In the genomic region with DNA sequence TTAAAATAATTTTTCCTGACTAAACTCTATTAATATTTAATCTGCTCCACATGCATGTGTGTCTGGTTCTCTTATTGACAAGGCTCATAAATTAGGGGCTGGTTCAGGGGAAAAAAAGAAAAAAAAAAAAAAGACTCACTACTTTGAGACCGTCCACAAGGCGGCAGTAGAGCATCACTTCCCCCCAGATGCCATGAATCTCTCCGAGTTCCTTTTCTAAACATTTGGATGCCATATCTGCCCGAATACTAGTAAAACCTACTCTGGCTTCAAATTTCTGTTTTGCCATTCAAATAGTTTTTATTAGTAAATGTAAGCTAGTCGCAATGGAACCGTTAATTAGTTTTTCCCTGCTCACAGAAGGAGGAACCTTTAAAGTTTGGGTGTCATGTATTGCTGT, we compare ENCODE assay signal across 8 mouse cellular contexts.
DNase-seq lines count a peak whose midpoint lies in the region; ATAC-seq and TF ChIP-seq lines count a peak whose summit lies in the region.

No protein-coding gene starts in this region.

- WGBS in forebrain, embryonic 11.5 days = 12% methylated on average over 6 of the region's 6 CpGs
- 11% methylated on average over 6 of the region's 6 CpGs for WGBS in forebrain, embryonic 13.5 days
- WGBS in spleen, adult 2 months = 10% methylated on average over 6 of the region's 6 CpGs

- H3K27ac ChIP-seq in forebrain, embryonic 11.5 days (ENCODE audit: low read depth, low read length) = no peak overlapping the region
- no peak overlapping the region for H3K27ac ChIP-seq in forebrain, embryonic 13.5 days
- H3K27ac ChIP-seq in spleen, adult 2 months (ENCODE audit: insufficient read depth, low read length) = no peak overlapping the region

- ATAC-seq in forebrain, embryonic 11.5 days (replicated peaks; ENCODE audit: low FRiP score) = no peak
- ATAC-seq in forebrain, embryonic 13.5 days = no peak

- no peaks in the 10 kb centered on the region for H3K27me3 ChIP-seq in forebrain, embryonic 11.5 days (ENCODE audit: control insufficient read depth, insufficient read depth, low read length)
- peaks cover 11% of the 10 kb centered on the region; the same call in 1 of the 2 replicates for H3K27me3 ChIP-seq in forebrain, embryonic 13.5 days
- H3K27me3 ChIP-seq in spleen, adult 2 months (ENCODE audit: control insufficient read depth, insufficient read depth, low read length) = no peaks in the 10 kb centered on the region

- H3K4me3 ChIP-seq in forebrain, embryonic 11.5 days (ENCODE audit: low read depth, low read length) = no peak overlapping the region
- H3K4me3 ChIP-seq in forebrain, embryonic 13.5 days = no peak overlapping the region
- no peak overlapping the region for H3K4me3 ChIP-seq in spleen, adult 2 months (ENCODE audit: extremely low read depth, insufficient read depth, insufficient read length)

- no peaks in the 10 kb centered on the region for H3K9me3 ChIP-seq in forebrain, embryonic 11.5 days (ENCODE audit: control insufficient read depth, low read length)
- H3K9me3 ChIP-seq in forebrain, embryonic 13.5 days (replicated peaks) = no peaks in the 10 kb centered on the region

- TF ChIP-seq CTCF in spleen, adult 2 months (IDR thresholded peaks at IDR 0.05; ENCODE audit: extremely low read depth, insufficient read depth, insufficient read length, insufficient replicate concordance) = peak; percentile 40; the same call in 1 of the 2 replicates

- TF ChIP-seq POLR2A in spleen, adult 2 months (IDR thresholded peaks at IDR 0.05; ENCODE audit: low read depth, low read length) = no peak

- DNase-seq in forebrain, embryonic 11.5 days (ENCODE audit: low spot score) = peak; percentile 80
- peak; percentile 13 to 34 for DNase-seq in urinary bladder, adult 18-20 months (ENCODE audit: low spot score in 2 of 2)
- DNase-seq in urinary bladder, adult 2 months (ENCODE audit: low spot score) = no peak
- DNase-seq in embryo, embryonic 10.5 days (ENCODE audit: low spot score) = peak; percentile 87
- peak; percentile 75 for DNase-seq in kidney, postnatal 10 days
- peak; percentile 21 to 38 for DNase-seq in lung, adult 18-20 months
- peak; percentile 8 to 29 for DNase-seq in spleen, adult 2 months (ENCODE audit: low read depth in 1 of 2, low spot score in 2 of 2)

- no peak overlapping the region for H3K4me2 ChIP-seq in forebrain, embryonic 11.5 days (ENCODE audit: low read depth, low read length, severe bottlenecking)
- H3K4me2 ChIP-seq in forebrain, embryonic 13.5 days = no peak overlapping the region

- peaks cover 5% of the 10 kb centered on the region; the same call in 1 of the 2 replicates for H3K4me1 ChIP-seq in forebrain, embryonic 11.5 days (replicated peaks; ENCODE audit: control insufficient read depth, insufficient read depth, low read length)
- H3K4me1 ChIP-seq in forebrain, embryonic 13.5 days = peaks cover 16% of the 10 kb centered on the region
- H3K4me1 ChIP-seq in spleen, adult 2 months (ENCODE audit: control insufficient read depth, insufficient read depth, insufficient read length) = no peaks in the 10 kb centered on the region

- H3K9ac ChIP-seq in forebrain, embryonic 11.5 days (ENCODE audit: low read length) = no peak overlapping the region
- no peak overlapping the region for H3K9ac ChIP-seq in forebrain, embryonic 13.5 days

- H3K36me3 ChIP-seq in forebrain, embryonic 11.5 days (ENCODE audit: control insufficient read depth, insufficient read depth, low read length) = no peaks in the 10 kb centered on the region
- no peaks in the 10 kb centered on the region for H3K36me3 ChIP-seq in forebrain, embryonic 13.5 days (ENCODE audit: poor library complexity, severe bottlenecking)
- no peaks in the 10 kb centered on the region for H3K36me3 ChIP-seq in spleen, adult 2 months (ENCODE audit: control insufficient read depth, insufficient read depth, low read length)
